Mouse (Mus musculus) limb, embryonic 12.5 days (tissue): ENCODE data around the gene Ahsa1. TPM values are rescaled to one million over a fixed set of nuclear protein-coding genes. Genes with fewer than 3 reads are reported as not detected.
"Not testable (repeated sequence)": the region's sequence is repeated elsewhere in the genome, so short reads cannot be mapped to it uniquely, and the experiment has no call there.

Experiments used
- ATAC-seq: fragments of 200-750 bp; cut with Nextera tagmentation; 2 replicates; pipeline ENCODE4 v1.8.0; 2017; ENCODE audit warnings: low read depth, moderate TSS enrichment; ENCODE audit not compliant: insufficient number of reproducible peaks, insufficient read depth, low FRiP score, low TSS enrichment
- H3K27ac ChIP-seq: fragments of 300-500 bp; sonication (generic); 2 replicates; pipeline ENCODE4 v1.5.1; 2016; ENCODE audit warnings: mild to moderate bottlenecking, moderate library complexity
- H3K27me3 ChIP-seq: fragments of 300-500 bp; sonication (generic); 2 replicates; pipeline ENCODE4 v1.6.1; 2016; ENCODE audit warnings: mild to moderate bottlenecking, moderate library complexity
- H3K36me3 ChIP-seq: fragments of 300-500 bp; sonication (generic); 2 replicates; pipeline ENCODE4 v1.6.1; 2016; ENCODE audit warnings: mild to moderate bottlenecking, moderate library complexity
- H3K4me1 ChIP-seq: fragments of 300-500 bp; sonication (generic); replicated peaks from 2 replicates; pipeline ENCODE4 v1.6.1; 2016
- H3K4me2 ChIP-seq: fragments of 300-500 bp; sonication (generic); 2 replicates; pipeline ENCODE4 v1.6.1; 2016; ENCODE audit warnings: mild to moderate bottlenecking, moderate library complexity
- H3K4me3 ChIP-seq: fragments of 300-500 bp; sonication (generic); replicated peaks from 2 replicates; pipeline ENCODE4 v1.5.1; 2016; ENCODE audit warnings: mild to moderate bottlenecking
- H3K9ac ChIP-seq: fragments of 300-500 bp; sonication (generic); replicated peaks from 2 replicates; pipeline ENCODE4 v1.6.1; 2016; ENCODE audit warnings: mild to moderate bottlenecking, moderate library complexity
- H3K9me3 ChIP-seq: fragments of 300-500 bp; sonication (generic); 2 replicates; pipeline ENCODE4 v1.6.1; 2016; ENCODE audit warnings: mild to moderate bottlenecking, moderate library complexity
- WGBS: fragments of 180-500 bp; shearing (Covaris S2); methylation state at CpG from one replicate; pipeline ENCODE4 v1.1.7; 2016; 5-methylcytosine and 5-hydroxymethylcytosine counted together
- microRNA-seq: library from miRNA; unstranded; fragments of <30 nt; microRNA quantifications from one replicate; pipeline ENCODE4, GENCODE M21; 2017
- polyA plus RNA-seq: library from polyadenylated mRNA; unstranded; fragments of >200 nt; fragmentation: Nextera tagmentation; extraction: Ambion mirVana; gene quantifications from 2 replicates; pipeline ENCODE4 v1.2.1, GENCODE M21; 2016

Ahsa1 gene
- polyA plus RNA-seq, 1 experiment from 2014 or later, result 227 TPM

DNA sequence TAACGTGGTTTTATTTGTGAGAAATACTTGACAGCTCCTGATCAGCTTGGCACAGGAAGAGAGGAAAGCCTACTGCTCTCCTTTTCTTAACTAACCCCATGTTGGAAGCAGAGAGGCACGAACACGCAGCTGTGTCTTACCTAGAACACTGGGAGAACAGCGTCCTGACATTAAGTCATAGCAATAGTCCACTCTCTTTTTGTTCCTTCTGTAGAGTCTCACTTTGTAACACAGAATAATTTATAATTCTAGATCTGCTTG, 40.2 kb downstream of the Ahsa1 start:
- H3K27me3 ChIP-seq, H3K9ac ChIP-seq, H3K4me1 ChIP-seq, H3K4me3 ChIP-seq, H3K27ac ChIP-seq, ATAC-seq, H3K4me2 ChIP-seq, H3K9me3 ChIP-seq: not testable (repeated sequence)
- H3K36me3 ChIP-seq, result peaks cover 26% of the 10 kb centered on the region
- 64% methylated on average over 4 of the region's 4 CpGs for WGBS

DNA sequence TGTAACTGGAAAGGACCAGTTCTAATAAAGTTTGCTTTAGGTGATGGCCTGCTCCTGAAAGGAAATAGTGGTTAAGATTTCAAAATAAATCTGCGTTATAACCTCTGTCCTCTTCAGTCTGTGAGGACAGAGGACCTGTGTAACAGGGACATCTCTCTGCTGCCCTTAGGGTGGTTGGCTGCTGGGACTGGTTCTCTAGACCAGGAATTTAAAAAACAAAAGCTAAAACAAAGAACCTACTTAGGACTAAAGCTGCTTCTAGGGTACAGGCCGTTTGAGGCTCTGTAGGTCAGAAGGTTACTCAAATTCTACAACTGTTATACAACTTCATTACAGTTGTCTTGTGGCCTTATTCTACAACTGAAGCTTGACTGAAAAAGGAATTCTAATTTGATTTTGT, 46.8 kb downstream of the Ahsa1 start:
- H3K9ac ChIP-seq, result no peak overlapping the region
- H3K4me1 ChIP-seq, result no peaks in the 10 kb centered on the region
- peaks cover 53% of the 10 kb centered on the region for H3K36me3 ChIP-seq
- no peaks in the 10 kb centered on the region for H3K27me3 ChIP-seq
- H3K4me3 ChIP-seq, result no peak overlapping the region
- H3K4me2 ChIP-seq, result no peak overlapping the region
- no peaks in the 10 kb centered on the region for H3K9me3 ChIP-seq
- no peak overlapping the region for H3K27ac ChIP-seq
- ATAC-seq, result no peak
- WGBS, result 86% methylated on average over 2 of the region's 2 CpGs

DNA sequence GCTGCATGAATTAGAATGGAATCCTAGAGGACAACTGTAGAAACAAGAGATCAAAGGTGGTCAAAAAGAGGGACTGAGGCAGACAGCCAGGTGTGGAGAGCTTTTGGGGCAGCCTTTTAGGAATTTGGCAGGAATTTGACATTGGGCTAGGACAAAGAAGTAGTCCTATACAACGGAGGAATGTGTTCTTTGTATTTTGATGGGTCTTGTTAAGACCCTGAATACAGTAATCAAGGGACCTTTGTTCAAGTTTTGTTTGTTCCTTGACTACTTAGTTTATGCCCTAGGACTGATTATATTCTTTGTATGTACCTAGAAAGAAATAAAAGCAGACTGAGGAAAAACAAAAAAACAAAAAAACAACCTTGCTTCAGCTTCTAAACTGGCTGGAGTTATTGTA, 51.7 kb downstream of the Ahsa1 start:
- Histone ChIP-seq H3K4me2 (no peak overlapping the region), H3K4me3 (no peak overlapping the region), H3K27ac (no peak overlapping the region), H3K9ac (no peak overlapping the region), H3K4me1 (no peaks in the 10 kb centered on the region), H3K27me3 (no peaks in the 10 kb centered on the region), H3K36me3 (peaks cover 14% of the 10 kb centered on the region; the same call in 1 of the 2 replicates), H3K9me3 (no peaks in the 10 kb centered on the region)
- ATAC-seq, result no peak
- WGBS, result 77% methylated on average over 1 of the region's 1 CpGs

DNA sequence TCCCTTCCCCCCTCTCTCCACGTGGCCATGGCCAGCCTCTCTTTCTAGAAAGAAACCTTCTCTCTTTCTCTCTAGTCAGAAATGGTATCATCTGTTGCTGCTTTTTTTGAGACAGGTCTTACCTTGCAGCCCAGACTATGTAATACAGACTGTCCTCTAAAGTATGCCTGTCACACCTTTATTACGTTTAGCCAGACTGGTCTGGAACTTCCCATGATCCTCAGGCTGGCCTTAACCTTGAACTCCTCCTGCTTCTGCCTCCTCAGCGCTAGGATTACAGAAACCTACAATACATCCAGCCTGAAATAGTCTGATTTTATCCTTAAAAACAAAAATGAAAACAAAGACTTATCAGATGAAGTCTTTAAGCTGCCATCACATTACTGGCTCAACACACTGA, 53.0 kb downstream of the Ahsa1 start:
- Histone ChIP-seq H3K27ac (no peak overlapping the region), H3K9ac (no peak overlapping the region), H3K36me3 (peaks cover 4% of the 10 kb centered on the region; the same call in 1 of the 2 replicates), H3K9me3 (no peaks in the 10 kb centered on the region), H3K4me2 (no peak overlapping the region), H3K27me3 (no peaks in the 10 kb centered on the region), H3K4me3 (no peak overlapping the region), H3K4me1 (no peaks in the 10 kb centered on the region)
- WGBS, result 85% methylated on average over 3 of the region's 3 CpGs
- ATAC-seq, result no peak

Small RNA genes within 50 kb of the gene (microRNA-seq; reads per million reads assigned to microRNA genes)
- gene Gm47293, result not detected

Other genes with a start within 250 kb of the Ahsa1 start
- gene Tmem63c, start 245.1 kb upstream of the Ahsa1 start, polyA plus RNA-seq, result 0.18 TPM in 1 of 2 replicates, not detected in the other
- gene Ngb, start 163.9 kb upstream of the Ahsa1 start, polyA plus RNA-seq, result 0.26 and 0.41 TPM in 2 replicates
- gene Gstz1, start 119.3 kb upstream of the Ahsa1 start, polyA plus RNA-seq, result 29.1 and 30.0 TPM in 2 replicates
- gene Pomt2, start 118.5 kb upstream of the Ahsa1 start, polyA plus RNA-seq, result 16.4 and 17.2 TPM in 2 replicates
- 0.73 and 2.6 TPM in 2 replicates for gene Samd15, start 66.8 kb upstream of the Ahsa1 start, polyA plus RNA-seq
- 3.8 and 4.2 TPM in 2 replicates for gene Tmed8, start 66.0 kb upstream of the Ahsa1 start, polyA plus RNA-seq
- gene Noxred1, start 27.7 kb upstream of the Ahsa1 start, polyA plus RNA-seq, result 0.99 and 1.2 TPM in 2 replicates
- gene Vipas39, start 223 bp upstream of the Ahsa1 start, polyA plus RNA-seq, result 53.9 and 55.1 TPM in 2 replicates
- 1.7 and 1.9 TPM in 2 replicates for gene Ism2, start 33.2 kb downstream of the Ahsa1 start, polyA plus RNA-seq
- 64.6 and 71.7 TPM in 2 replicates for gene Sptlc2, start 121.9 kb downstream of the Ahsa1 start, polyA plus RNA-seq
- 330 and 347 TPM in 2 replicates for gene Slirp, start 177.4 kb downstream of the Ahsa1 start, polyA plus RNA-seq
- gene Alkbh1, start 177.5 kb downstream of the Ahsa1 start, polyA plus RNA-seq, result 76.7 and 77.5 TPM in 2 replicates
- gene Snw1, start 205.8 kb downstream of the Ahsa1 start, polyA plus RNA-seq, result 152 and 161 TPM in 2 replicates
- not detected in 2 replicates for gene Gm5788, start 228.2 kb downstream of the Ahsa1 start, polyA plus RNA-seq
- gene Gm8300, start 247.8 kb downstream of the Ahsa1 start, polyA plus RNA-seq, result not detected in 2 replicates